Mouse (Mus musculus) ES-Bruce4 (cell line): ENCODE measurements around the gene Slc35g2.

Experiments used
- CTCF ChIP-seq: IDR thresholded peaks from one replicate; pipeline ENCODE4 v1.8.1; 2011; ENCODE audit warnings: low read depth, low read length
- EP300 ChIP-seq: IDR thresholded peaks from 2 replicates; pipeline ENCODE4 v1.6.1; 2011; ENCODE audit warnings: low read depth, low read length; ENCODE audit not compliant: insufficient read depth
- POLR2A ChIP-seq: IDR thresholded peaks from one replicate; pipeline ENCODE4 v1.8.1; 2011; ENCODE audit warnings: low read length; ENCODE audit not compliant: insufficient read depth

DNA sequence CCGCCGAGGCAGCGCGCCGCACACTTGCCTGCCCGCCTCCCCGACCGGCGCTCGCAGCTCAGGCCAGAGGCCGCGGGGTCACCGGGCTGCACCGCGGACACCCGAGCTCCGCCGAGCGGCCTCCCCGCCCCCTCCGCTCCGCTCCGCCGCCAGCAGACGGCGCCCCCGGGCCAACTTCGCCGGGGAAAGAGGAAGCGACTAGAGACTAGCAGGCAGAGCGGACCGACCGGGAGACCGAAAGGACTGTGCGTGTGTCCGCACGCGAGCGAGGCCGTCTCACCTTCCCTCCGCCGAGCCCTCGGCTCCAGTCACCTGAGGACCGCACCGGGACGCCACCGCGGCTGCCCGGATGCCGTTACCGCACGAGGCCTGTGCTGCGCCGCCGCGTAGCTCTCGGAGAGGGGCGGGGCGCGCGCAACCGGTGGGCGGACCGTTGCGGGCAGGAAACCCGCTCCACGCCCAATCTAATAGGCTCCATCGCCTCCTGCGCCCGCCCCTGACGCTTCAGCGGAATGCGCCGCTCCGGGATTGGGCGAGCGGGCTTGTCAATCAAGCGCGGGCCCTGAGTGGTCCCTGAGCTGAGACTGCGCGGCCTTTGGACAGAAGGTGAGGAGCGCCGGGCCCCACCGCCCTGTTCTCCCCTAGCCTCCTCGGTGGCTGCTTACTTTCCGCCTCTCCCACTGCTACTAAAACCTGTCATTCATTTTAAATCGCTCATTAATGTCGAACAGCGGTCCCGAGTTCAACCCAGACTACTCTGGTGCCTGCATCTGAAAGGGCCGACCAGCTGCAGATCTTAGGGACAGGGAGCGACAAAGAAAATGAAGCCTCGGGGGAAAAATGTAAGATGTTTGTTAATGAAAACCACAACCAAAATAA lies 24.9 kb downstream of the Slc35g2 start, which contains the start of gene Nck1:
- TF ChIP-seq CTCF, result peak; percentile 43
- peak; percentile 75 for TF ChIP-seq POLR2A
- TF ChIP-seq EP300, result no peak
